In the genomic region with DNA sequence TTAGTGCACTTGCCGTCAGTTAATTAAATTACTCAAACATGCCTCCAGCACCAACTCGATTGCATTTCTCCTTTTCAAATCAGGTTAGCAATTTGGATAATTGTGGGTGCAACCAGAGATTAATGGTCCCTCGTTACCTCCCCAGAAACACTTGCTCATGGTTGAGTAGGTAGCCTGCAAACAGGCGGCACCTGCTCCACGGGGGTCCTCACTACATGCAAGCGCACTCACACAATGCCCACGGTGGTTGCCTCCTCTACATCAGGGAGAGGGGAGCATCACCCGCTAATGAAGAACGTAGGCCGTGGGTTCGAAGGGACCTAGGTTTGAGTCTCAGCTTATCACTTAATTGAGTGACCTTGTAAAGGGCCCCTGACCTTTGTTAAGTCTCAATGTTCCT, we compare ENCODE assay signal across 22 mouse cellular contexts.
DNase-seq lines count a peak whose midpoint lies in the region; ATAC-seq and TF ChIP-seq lines count a peak whose summit lies in the region.
"Had no signal": no experiment of that assay in that cellular context is flagged by ENCODE, and none has a peak within 500 bp of the region (broad histone marks: within the 10 kb centered on the region; RNA-seq: fewer than 3 reads in every experiment).

No protein-coding gene starts in this region.

- H3K4me1 ChIP-seq in midbrain, embryonic 11.5 days (ENCODE audit: control insufficient read depth, insufficient read depth, low read length), result peaks cover 4% of the 10 kb centered on the region; the same call in 1 of the 2 replicates
- H3K4me1 ChIP-seq in midbrain, postnatal 0 days (ENCODE audit: insufficient read depth, low read length), result peaks cover 16% of the 10 kb centered on the region; the same call in 1 of the 2 replicates
- peaks cover 5% of the 10 kb centered on the region; the same call in 1 of the 2 replicates for H3K4me1 ChIP-seq in intestine, embryonic 16.5 days (ENCODE audit: control insufficient read depth, insufficient read depth, low read length)
- H3K4me1 ChIP-seq: embryonic facial prominence, embryonic 15.5 days had no signal

- no peaks in the 10 kb centered on the region for H3K27me3 ChIP-seq in midbrain, embryonic 11.5 days (ENCODE audit: control insufficient read depth, insufficient read depth, low read length)
- 0 out of 2 replicates have a peak, but pooled peaks cover under 1% of the 10 kb centered on the region for H3K27me3 ChIP-seq in midbrain, postnatal 0 days (ENCODE audit: insufficient read depth, low read length)
- H3K27me3 ChIP-seq in intestine, embryonic 16.5 days (replicated peaks; ENCODE audit: control insufficient read depth, insufficient read depth, low read length), result no peaks in the 10 kb centered on the region
- H3K27me3 ChIP-seq: embryonic facial prominence, embryonic 15.5 days had no signal

- DNase-seq in midbrain, embryonic 11.5 days (ENCODE audit: low spot score, missing footprints), result peak; percentile 10
- no peak for DNase-seq in midbrain, postnatal 0 days (ENCODE audit: low spot score)
- DNase-seq in Muller cell, postnatal 12 days (ENCODE audit: inconsistent ontology term), result peak; percentile 19
- DNase-seq in brain, embryonic 14.5 days (ENCODE audit: low read depth), result peak; percentile 24
- no peak for DNase-seq in cerebellum, postnatal 4 days (ENCODE audit: low spot score in 2 of 2)
- DNase-seq: adrenal gland, adult 8-10 months; adrenal gland, postnatal 25 days; cerebellum, adult 18-20 months; cerebellum, adult 9-10 months; cerebellum, postnatal 14 days; forebrain, postnatal 0 days; gastrocnemius, adult 2 months; gastrocnemius, postnatal 14 days; heart, adult 11 months had no signal

- ATAC-seq in midbrain, embryonic 11.5 days (ENCODE audit: low FRiP score), result no peak
- no peak for ATAC-seq in midbrain, postnatal 0 days (ENCODE audit: low FRiP score)
- no peak for ATAC-seq in intestine, embryonic 16.5 days
- ATAC-seq: activated CD4-positive, CD25-positive, alpha-beta regulatory T cell, adult 4 months; CD4-positive, CD25-positive, alpha-beta regulatory T cell, adult 4 months; forebrain, embryonic 14.5 days had no signal

- no peak overlapping the region for H3K4me2 ChIP-seq in midbrain, embryonic 11.5 days
- no peak overlapping the region for H3K4me2 ChIP-seq in midbrain, postnatal 0 days (ENCODE audit: low read depth, low read length, poor library complexity, severe bottlenecking)
- no peak overlapping the region for H3K4me2 ChIP-seq in intestine, embryonic 16.5 days (ENCODE audit: low read depth, low read length)
- H3K4me2 ChIP-seq: embryonic facial prominence, embryonic 12.5 days; embryonic facial prominence, embryonic 15.5 days; heart, embryonic 11.5 days; hindbrain, embryonic 14.5 days had no signal

- H3K9me3 ChIP-seq in midbrain, embryonic 11.5 days (ENCODE audit: control insufficient read depth, low read length), result no peaks in the 10 kb centered on the region
- no peaks in the 10 kb centered on the region for H3K9me3 ChIP-seq in midbrain, postnatal 0 days (ENCODE audit: low read length)
- H3K9me3 ChIP-seq in intestine, embryonic 16.5 days (ENCODE audit: control insufficient read depth, low read length), result no peaks in the 10 kb centered on the region
- H3K9me3 ChIP-seq: embryonic facial prominence, embryonic 12.5 days; embryonic facial prominence, embryonic 15.5 days had no signal

- H3K4me3 ChIP-seq in midbrain, embryonic 11.5 days (ENCODE audit: low read depth, low read length), result no peak overlapping the region
- no peak overlapping the region for H3K4me3 ChIP-seq in midbrain, postnatal 0 days (ENCODE audit: low read depth, low read length)
- no peak overlapping the region for H3K4me3 ChIP-seq in intestine, embryonic 16.5 days (ENCODE audit: low read length)
- H3K4me3 ChIP-seq: embryonic facial prominence, embryonic 12.5 days; embryonic facial prominence, embryonic 15.5 days; gastrocnemius, adult 2 months had no signal

- no peak overlapping the region for H3K27ac ChIP-seq in midbrain, embryonic 11.5 days (ENCODE audit: low read depth, low read length)
- H3K27ac ChIP-seq in midbrain, postnatal 0 days (ENCODE audit: low read depth, low read length), result no peak overlapping the region
- no peak overlapping the region for H3K27ac ChIP-seq in intestine, embryonic 16.5 days (ENCODE audit: low read length)
- H3K27ac ChIP-seq: embryonic facial prominence, embryonic 12.5 days; embryonic facial prominence, embryonic 15.5 days; gastrocnemius, adult 2 months; hindbrain, embryonic 14.5 days had no signal

- H3K36me3 ChIP-seq in midbrain, embryonic 11.5 days (ENCODE audit: control insufficient read depth, insufficient read depth, low read length), result no peaks in the 10 kb centered on the region
- no peaks in the 10 kb centered on the region for H3K36me3 ChIP-seq in midbrain, postnatal 0 days (ENCODE audit: insufficient read depth, low read length)
- H3K36me3 ChIP-seq in intestine, embryonic 16.5 days (ENCODE audit: control insufficient read depth, insufficient read depth, low read length), result no peaks in the 10 kb centered on the region
- H3K36me3 ChIP-seq: embryonic facial prominence, embryonic 12.5 days; embryonic facial prominence, embryonic 15.5 days had no signal

- no peak for TF ChIP-seq POLR2A in brain, embryonic 14.5 days (IDR thresholded peaks at IDR 0.05; ENCODE audit: borderline replicate concordance, extremely low read depth, insufficient read depth, insufficient read length, poor library complexity, severe bottlenecking)

- 80% methylated on average over 11 of the region's 11 CpGs for WGBS in midbrain, embryonic 11.5 days
- WGBS in midbrain, postnatal 0 days, result 76% methylated on average over 11 of the region's 11 CpGs
- 81% methylated on average over 11 of the region's 11 CpGs for WGBS in intestine, embryonic 16.5 days

- TF ChIP-seq CTCF in midbrain, postnatal 0 days (IDR thresholded peaks at IDR 0.05), result no peak
- TF ChIP-seq CTCF in brain, embryonic 14.5 days (IDR thresholded peaks at IDR 0.05; ENCODE audit: borderline replicate concordance, extremely low read depth, insufficient read depth, insufficient read length), result no peak

- H3K9ac ChIP-seq in midbrain, embryonic 11.5 days (ENCODE audit: low read length), result no peak overlapping the region
- no peak overlapping the region for H3K9ac ChIP-seq in midbrain, postnatal 0 days (replicated peaks; ENCODE audit: low read length, poor library complexity, severe bottlenecking)
- H3K9ac ChIP-seq in intestine, embryonic 16.5 days (ENCODE audit: low read depth, low read length), result no peak overlapping the region
- H3K9ac ChIP-seq: embryonic facial prominence, embryonic 12.5 days; embryonic facial prominence, embryonic 15.5 days; forebrain, postnatal 0 days; hindbrain, embryonic 14.5 days had no signal

Comparison
In these comparisons a context has a peak if more than half of its experiments do, and no peak if none do; other contexts are left out.
1. DNase-seq: peak in midbrain, embryonic 11.5 days (single experiment), Muller cell, postnatal 12 days (single experiment) and brain, embryonic 14.5 days (single experiment); none in midbrain, postnatal 0 days (single experiment) and cerebellum, postnatal 4 days (0 of 2).